Mouse (Mus musculus) ES-Bruce4 (cell line): Measurements from ENCODE around the gene Slc13a5.

Source experiments
- EP300 ChIP-seq: IDR thresholded peaks from 2 replicates; pipeline ENCODE4 v1.6.1; 2011; ENCODE audit warnings: low read depth, low read length; ENCODE audit not compliant: insufficient read depth
- POLR2A ChIP-seq: IDR thresholded peaks from one replicate; pipeline ENCODE4 v1.8.1; 2011; ENCODE audit warnings: low read length; ENCODE audit not compliant: insufficient read depth

DNA sequence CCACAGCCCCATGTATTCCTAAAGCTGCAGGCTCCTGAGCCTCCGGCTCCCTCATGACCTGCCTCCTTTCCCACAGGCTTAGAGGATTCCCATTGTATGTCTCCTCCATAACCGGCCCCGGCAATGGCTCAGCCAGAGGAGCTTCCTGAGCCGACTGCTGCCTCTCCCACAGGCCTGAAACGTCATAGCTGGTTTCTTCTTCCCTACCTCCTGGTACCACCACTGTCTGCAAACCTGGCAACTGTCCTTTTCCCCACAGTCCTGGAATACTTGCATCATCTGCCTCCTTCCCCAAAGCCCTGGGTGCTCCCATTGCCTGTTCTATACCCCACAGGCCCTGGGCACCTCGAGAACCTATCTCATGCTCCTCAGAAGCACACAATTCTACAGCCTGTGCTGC lies 61.8 kb downstream of the Slc13a5 start:
- TF ChIP-seq EP300 (no peak), POLR2A (no peak)
